Mouse (Mus musculus) heart, embryonic 15.5 days (tissue): ENCODE measurements around the gene Mrpl19. TPM values are rescaled to one million over a fixed set of nuclear protein-coding genes. Genes with fewer than 3 reads are reported as not detected.
A peak's percentile ranks its signal among the peaks of the same experiment; 100 is the strongest.

Experiments
- ATAC-seq: fragments of 200-750 bp; cut with Nextera tagmentation; replicated peaks from 2 replicates; pipeline ENCODE4 v1.8.0; 2017; ENCODE audit warnings: low read depth, moderate TSS enrichment; ENCODE audit not compliant: insufficient number of reproducible peaks, insufficient read depth, low FRiP score
- H3K27ac ChIP-seq: fragments of 300-500 bp; sonication (generic); 2 replicates; pipeline ENCODE4 v1.5.1; 2015; ENCODE audit warnings: mild to moderate bottlenecking, inconsistent platforms
- H3K27me3 ChIP-seq: fragments of 300-500 bp; sonication (generic); 2 replicates; pipeline ENCODE4 v1.6.1; 2015; ENCODE audit warnings: inconsistent platforms
- H3K36me3 ChIP-seq: fragments of 300-500 bp; sonication (generic); 2 replicates; pipeline ENCODE4 v1.6.1; 2015; ENCODE audit warnings: mild to moderate bottlenecking, inconsistent platforms
- H3K4me1 ChIP-seq: fragments of 300-500 bp; sonication (generic); replicated peaks from 2 replicates; pipeline ENCODE4 v1.6.1; 2015; ENCODE audit warnings: inconsistent platforms
- H3K4me2 ChIP-seq: fragments of 300-500 bp; sonication (generic); 2 replicates; pipeline ENCODE4 v1.6.1; 2015; ENCODE audit warnings: inconsistent platforms, mild to moderate bottlenecking, moderate library complexity
- H3K4me3 ChIP-seq: fragments of 300-500 bp; sonication (generic); 2 replicates; pipeline ENCODE4 v1.5.1; 2015; ENCODE audit warnings: mild to moderate bottlenecking, inconsistent platforms
- H3K9ac ChIP-seq: fragments of 300-500 bp; sonication (generic); 2 replicates; pipeline ENCODE4 v1.6.1; 2015; ENCODE audit warnings: mild to moderate bottlenecking, inconsistent platforms
- H3K9me3 ChIP-seq: fragments of 300-500 bp; sonication (generic); replicated peaks from 2 replicates; pipeline ENCODE4 v1.6.1; 2016; ENCODE audit warnings: inconsistent platforms
- WGBS: fragments of 180-500 bp; shearing (Covaris S2); methylation state at CpG from one replicate; pipeline ENCODE4 v1.1.7; 2015; ENCODE audit warnings: mixed read lengths; 5-methylcytosine and 5-hydroxymethylcytosine counted together
- polyA plus RNA-seq: library from polyadenylated mRNA; unstranded; fragments of >200 nt; fragmentation: Nextera tagmentation; extraction: Ambion mirVana; gene quantifications from 2 replicates; pipeline ENCODE4 v1.2.1, GENCODE M21; 2015

Mrpl19 gene
- polyA plus RNA-seq, 1 experiment from 2014 or later, result 49.7 TPM

DNA sequence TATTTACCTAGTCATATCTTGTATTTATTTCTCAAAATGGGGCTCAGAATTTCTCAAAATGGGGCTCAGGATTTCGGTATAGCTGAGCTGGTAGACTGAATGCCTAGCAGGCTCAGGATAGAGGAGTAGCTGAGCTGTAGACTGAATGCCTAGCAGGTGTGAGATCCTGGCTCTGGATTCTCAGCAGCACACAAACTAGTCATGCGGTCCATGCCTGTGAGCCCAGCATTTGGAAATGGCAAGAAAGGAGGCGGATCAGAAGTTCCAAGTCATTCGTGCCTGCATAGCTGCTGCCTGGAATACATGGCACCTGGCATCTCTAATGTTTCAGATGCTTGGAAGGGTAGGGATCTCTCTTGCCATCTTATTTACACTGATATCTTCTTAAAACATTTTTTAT, 36.4 kb downstream of the Mrpl19 start:
- Histone ChIP-seq H3K4me2 (no peak overlapping the region), H3K4me3 (no peak overlapping the region), H3K9ac (no peak overlapping the region), H3K4me1 (peaks cover 4% of the 10 kb centered on the region), H3K27me3 (no peaks in the 10 kb centered on the region), H3K27ac (no peak overlapping the region), H3K9me3 (no peaks in the 10 kb centered on the region), H3K36me3 (peaks cover 63% of the 10 kb centered on the region)
- ATAC-seq, result no peak
- 86% methylated on average over 4 of the region's 4 CpGs for WGBS

DNA sequence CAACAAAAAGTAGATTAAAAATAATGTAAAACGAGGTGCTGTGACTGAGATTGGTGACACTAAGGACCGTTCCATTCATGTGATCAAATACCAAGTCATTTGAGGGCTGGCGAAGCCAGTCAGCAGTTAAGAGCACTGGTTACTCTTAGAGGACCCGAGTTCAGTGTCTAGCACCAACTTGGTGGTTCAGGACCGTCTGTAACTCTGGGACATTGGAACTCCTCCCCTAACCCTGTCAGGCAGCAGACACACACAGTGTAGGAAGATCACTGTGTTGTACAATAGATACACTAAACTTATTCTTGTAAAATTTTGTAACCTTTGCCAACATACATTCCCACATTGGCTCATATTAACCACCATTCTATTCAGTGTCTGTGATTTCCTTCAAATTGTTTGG, 41.5 kb downstream of the Mrpl19 start:
- Histone ChIP-seq H3K9me3 (no peaks in the 10 kb centered on the region), H3K4me3 (peak overlapping the region; percentile 82), H3K36me3 (peaks cover 21% of the 10 kb centered on the region), H3K27me3 (no peaks in the 10 kb centered on the region), H3K9ac (peak overlapping the region; percentile 82), H3K4me2 (peak overlapping the region; percentile 67), H3K27ac (no peak overlapping the region), H3K4me1 (peaks cover 7% of the 10 kb centered on the region)
- ATAC-seq, result no peak
- WGBS, result 20% methylated on average over 5 of the region's 5 CpGs

- Histone ChIP-seq H3K4me2 (peak within 1 kb of the TSS; percentile 67), H3K9me3 (no peaks in the 10 kb centered on the region), H3K27me3 (no peaks in the 10 kb centered on the region), H3K4me1 (peaks cover 7% of the 10 kb centered on the region), H3K36me3 (peaks cover 21% of the 10 kb centered on the region), H3K27ac (peak within 1 kb of the TSS; percentile 52; the same call in 1 of the 2 replicates), H3K9ac (peak within 1 kb of the TSS; percentile 82), H3K4me3 (peak within 1 kb of the TSS; percentile 82)
- peak; percentile 87 for ATAC-seq
- WGBS, result under 1% methylated on average over 56 of the region's 56 CpGs
Measured at GRCm38 (mm10) chr6:81923523-81924142, 42.1 kb downstream of the Mrpl19 start, which contains the start of gene Gcfc2. Gcfc2 (plus strand) TSS chr6:81923669.

- ATAC-seq, result no peak
- WGBS, result 51% methylated on average over 3 of the region's 3 CpGs
- Histone ChIP-seq H3K27ac (no peak overlapping the region), H3K27me3 (no peaks in the 10 kb centered on the region), H3K36me3 (no peaks in the 10 kb centered on the region), H3K9me3 (no peaks in the 10 kb centered on the region), H3K9ac (no peak overlapping the region), H3K4me2 (no peak overlapping the region), H3K4me3 (no peak overlapping the region), H3K4me1 (no peaks in the 10 kb centered on the region)
Measured at GRCm38 (mm10) chr6:81912177-81912576, 53.6 kb downstream of the Mrpl19 start.

DNA sequence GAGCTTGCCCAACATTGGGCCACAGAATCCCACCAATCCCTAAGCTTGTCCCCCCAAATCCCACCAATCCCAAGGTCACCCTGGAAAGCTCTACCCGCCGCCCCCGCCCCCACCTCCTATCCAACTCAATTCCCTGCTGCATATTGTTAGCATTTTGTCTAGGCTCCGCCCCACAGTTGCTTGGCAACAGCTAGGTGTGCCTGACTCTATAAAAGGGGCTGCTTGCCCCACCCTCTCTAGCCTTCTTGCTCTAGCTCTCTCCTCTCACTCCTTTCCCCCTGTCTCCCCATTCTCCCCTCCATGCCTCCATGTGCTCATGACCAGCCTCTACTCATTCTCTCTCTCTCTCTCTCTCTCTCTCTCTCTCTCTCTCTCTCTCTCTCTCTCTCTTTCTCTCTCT, 54.0 kb downstream of the Mrpl19 start:
- no peak overlapping the region for H3K4me2 ChIP-seq
- ATAC-seq, result no peak

DNA sequence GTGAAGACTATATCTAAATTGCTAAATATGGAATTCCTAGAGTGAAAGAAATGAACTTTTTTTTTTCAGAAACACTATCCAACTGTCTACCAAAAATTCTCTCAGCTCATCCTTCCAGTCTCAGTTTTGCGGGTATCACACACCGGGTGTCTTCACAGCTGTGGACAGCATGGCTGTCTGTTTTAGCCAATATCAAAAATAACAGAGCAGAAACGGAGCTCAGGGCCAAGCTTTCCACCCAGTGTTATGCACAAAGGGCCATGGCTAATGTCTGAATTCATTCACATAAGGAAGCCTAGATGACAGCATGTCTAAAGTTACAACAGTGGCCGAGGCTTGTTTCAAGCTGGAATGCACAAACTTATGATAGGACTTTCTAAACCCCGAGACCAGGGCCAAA, 54.5 kb downstream of the Mrpl19 start:
- no peaks in the 10 kb centered on the region for H3K27me3 ChIP-seq
- no peak overlapping the region for H3K4me3 ChIP-seq
- no peak overlapping the region for H3K4me2 ChIP-seq
- H3K9me3 ChIP-seq, result no peaks in the 10 kb centered on the region
- no peak overlapping the region for H3K27ac ChIP-seq
- ATAC-seq, result no peak
- no peaks in the 10 kb centered on the region for H3K36me3 ChIP-seq
- WGBS, result 60% methylated on average over 5 of the region's 5 CpGs
- no peak overlapping the region for H3K9ac ChIP-seq
- no peaks in the 10 kb centered on the region for H3K4me1 ChIP-seq

More for the DNA sequence above, 54.0 kb downstream of the Mrpl19 start:
- H3K4me1 ChIP-seq, result no peaks in the 10 kb centered on the region
- H3K9ac ChIP-seq, result no peak overlapping the region
- H3K4me3 ChIP-seq, result no peak overlapping the region
- 72% methylated on average over 4 of the region's 4 CpGs for WGBS
- H3K27me3 ChIP-seq, result no peaks in the 10 kb centered on the region
- no peaks in the 10 kb centered on the region for H3K9me3 ChIP-seq
- no peaks in the 10 kb centered on the region for H3K36me3 ChIP-seq
- H3K27ac ChIP-seq, result no peak overlapping the region

- Histone ChIP-seq H3K4me1 (no peaks in the 10 kb centered on the region), H3K27me3 (no peaks in the 10 kb centered on the region), H3K36me3 (no peaks in the 10 kb centered on the region), H3K9me3 (no peaks in the 10 kb centered on the region), H3K27ac (no peak overlapping the region), H3K4me2 (no peak overlapping the region), H3K9ac (no peak overlapping the region), H3K4me3 (no peak overlapping the region)
- ATAC-seq, result no peak
- WGBS, result 75% methylated on average over 25 of the region's 25 CpGs
Measured at GRCm38 (mm10) chr6:81910302-81910855, 55.4 kb downstream of the Mrpl19 start.

Other genes with a start within 250 kb of the Mrpl19 start
- 3.3 and 5.3 TPM in 2 replicates for gene Gcfc2, start 42.3 kb downstream of the Mrpl19 start, polyA plus RNA-seq
- gene Eva1a, start 75.1 kb upstream of the Mrpl19 start, polyA plus RNA-seq, result 5.2 and 8.1 TPM in 2 replicates